Mouse (Mus musculus): ENCODE results near the gene H2-DMb1. TPM values are rescaled to one million over a fixed set of nuclear protein-coding genes. Genes with fewer than 3 reads are reported as not detected.

H2-DMb1 gene
- total RNA-seq, 2 experiments from 2014 or later, result 23.1 to 34.8 TPM

- ATAC-seq (replicated peaks; ENCODE audit: low FRiP score, poor library complexity, severe bottlenecking), result peak; percentile 60
Measured at GRCm38 (mm10) chr17:34205021-34205745, 52.3 kb downstream of the H2-DMb1 start.

DNA sequence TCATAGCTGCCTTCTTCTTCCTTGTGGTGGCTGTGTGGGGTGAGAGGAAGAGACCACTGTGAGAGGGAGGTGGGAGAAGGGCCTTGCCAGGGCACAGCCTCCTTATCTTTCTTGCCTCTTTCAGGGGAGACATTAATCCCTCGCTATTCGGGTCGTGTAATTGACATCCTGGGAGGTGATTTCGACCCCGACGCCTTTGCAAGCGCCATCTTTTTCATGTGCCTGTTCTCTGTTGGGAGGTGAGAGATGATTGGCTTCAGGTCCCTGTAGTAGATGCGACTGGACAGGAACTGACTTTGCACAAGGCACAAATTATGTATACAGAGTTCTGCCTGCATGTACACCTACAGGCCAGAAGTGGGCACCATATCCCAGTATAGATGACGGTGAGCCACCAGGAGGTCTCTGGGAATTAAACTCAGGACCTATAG lies 52.9 kb downstream of the H2-DMb1 start:
- ATAC-seq (replicated peaks; ENCODE audit: low FRiP score, poor library complexity, severe bottlenecking), result peak; percentile 82

DNA sequence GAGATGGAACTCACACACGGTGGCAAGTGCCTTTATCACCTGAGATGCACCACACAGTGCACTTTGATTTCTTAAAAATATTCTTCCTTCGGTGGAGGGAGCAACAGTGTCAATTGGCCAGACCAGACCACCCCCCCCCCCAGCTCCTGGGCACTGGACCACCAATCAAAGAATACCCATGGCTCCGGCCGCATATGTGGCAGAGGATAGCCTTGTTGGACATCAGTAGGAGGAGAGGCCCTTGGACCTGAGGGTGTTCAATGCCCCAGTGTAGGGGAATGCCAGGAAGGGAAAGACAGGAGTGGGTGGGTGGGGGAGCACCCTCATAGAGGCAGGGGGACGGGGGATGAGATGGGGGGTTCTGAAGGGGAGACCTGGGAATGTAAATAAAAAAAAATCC lies 53.9 kb downstream of the H2-DMb1 start:
- ATAC-seq (replicated peaks; ENCODE audit: low FRiP score, poor library complexity, severe bottlenecking), result no peak

DNA sequence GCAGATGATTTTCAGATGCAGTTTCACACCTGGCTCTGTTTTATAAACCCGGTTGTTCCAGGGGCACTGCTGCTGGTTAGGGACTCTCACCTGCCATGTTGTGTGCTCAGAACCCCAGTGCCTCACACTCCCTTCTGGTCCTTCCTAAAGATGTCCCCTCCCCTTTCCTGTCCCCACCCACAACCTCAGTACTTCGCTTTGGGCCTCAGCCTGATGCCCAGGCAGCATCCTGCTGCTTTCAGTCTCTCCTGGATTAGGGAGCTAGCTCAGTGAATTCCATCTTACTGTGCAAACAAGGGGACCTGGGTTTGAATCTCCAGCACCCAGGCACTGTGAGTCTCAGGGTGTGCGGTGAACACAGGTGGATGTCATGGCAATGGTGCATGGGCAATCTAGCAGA lies 54.6 kb downstream of the H2-DMb1 start:
- no peak for ATAC-seq (replicated peaks; ENCODE audit: low FRiP score, poor library complexity, severe bottlenecking)

DNA sequence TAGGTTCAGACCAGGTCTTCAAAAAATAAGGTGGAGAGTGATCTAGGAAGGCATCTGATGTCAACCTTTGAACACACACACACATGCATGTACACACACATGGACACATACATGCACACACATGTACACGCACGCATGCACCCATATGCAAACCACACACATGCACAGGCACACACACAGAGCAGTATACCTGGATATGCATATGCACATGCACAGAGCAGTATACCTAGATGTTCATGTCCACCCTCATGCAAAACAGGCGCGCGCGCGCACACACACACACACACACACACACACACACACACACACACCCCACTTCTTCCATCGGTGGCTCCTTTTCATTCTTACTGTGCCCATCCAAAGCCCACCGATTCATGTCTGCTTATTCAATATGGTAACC lies 55.0 kb downstream of the H2-DMb1 start:
- ATAC-seq (replicated peaks; ENCODE audit: low FRiP score, poor library complexity, severe bottlenecking), result no peak

DNA sequence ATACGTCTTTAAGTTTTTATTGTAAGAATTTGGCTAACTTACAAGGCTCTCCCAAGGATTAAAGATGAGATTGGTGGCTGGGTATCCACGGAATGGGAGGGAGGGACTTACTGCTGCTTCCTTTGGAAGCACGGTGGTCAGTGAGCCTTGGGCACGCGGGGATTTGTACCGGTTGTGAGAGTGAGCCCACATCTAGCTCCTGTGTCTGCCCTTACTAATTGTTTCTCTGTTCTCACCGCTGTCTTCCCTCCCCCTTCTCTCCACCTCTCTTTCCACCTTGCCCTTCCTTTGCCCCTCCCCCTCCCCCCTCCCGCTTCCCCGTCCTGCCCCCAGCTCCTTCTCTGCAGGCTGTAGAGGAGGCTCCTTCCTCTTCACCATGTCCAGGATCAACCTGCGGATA lies 55.5 kb downstream of the H2-DMb1 start:
- ATAC-seq (replicated peaks; ENCODE audit: low FRiP score, poor library complexity, severe bottlenecking), result no peak

GRCm38 (mm10) chr17:34209680-34210079 lies 56.8 kb downstream of the H2-DMb1 start:
- ATAC-seq (replicated peaks; ENCODE audit: low FRiP score, poor library complexity, severe bottlenecking), result no peak

Other genes with a start within 250 kb of the H2-DMb1 start
Only the 30 nearest of the 32 such genes appear.
- gene Daxx, start 243.7 kb upstream of the H2-DMb1 start, total RNA-seq (2015; ENCODE audit: low replicate concordance), result 18.0 and 23.9 TPM in 2 replicates
- 23.4 and 29.3 TPM in 2 replicates for gene Daxx, start 243.7 kb upstream of the H2-DMb1 start, total RNA-seq (2017; ENCODE audit: low replicate concordance)
- gene Tapbp, start 237.2 kb upstream of the H2-DMb1 start, total RNA-seq (2015; ENCODE audit: low replicate concordance), result 86.1 and 88.4 TPM in 2 replicates
- gene Tapbp, start 237.2 kb upstream of the H2-DMb1 start, total RNA-seq (2017; ENCODE audit: low replicate concordance), result 88.8 and 97.2 TPM in 2 replicates
- 11.7 and 23.8 TPM in 2 replicates for gene Zbtb22, start 237.2 kb upstream of the H2-DMb1 start, total RNA-seq (2015; ENCODE audit: low replicate concordance)
- 20.3 and 28.8 TPM in 2 replicates for gene Zbtb22, start 237.2 kb upstream of the H2-DMb1 start, total RNA-seq (2017; ENCODE audit: low replicate concordance)
- gene Rgl2, start 223.5 kb upstream of the H2-DMb1 start, total RNA-seq (2015; ENCODE audit: low replicate concordance), result 8.6 and 13.4 TPM in 2 replicates
- 11.3 and 29.0 TPM in 2 replicates for gene Rgl2, start 223.5 kb upstream of the H2-DMb1 start, total RNA-seq (2017; ENCODE audit: low replicate concordance)
- gene Pfdn6, start 212.7 kb upstream of the H2-DMb1 start, total RNA-seq (2015; ENCODE audit: low replicate concordance), result 52.0 and 68.1 TPM in 2 replicates
- gene Pfdn6, start 212.7 kb upstream of the H2-DMb1 start, total RNA-seq (2017; ENCODE audit: low replicate concordance), result 40.0 and 109 TPM in 2 replicates
- 3.6 and 11.3 TPM in 2 replicates for gene Wdr46, start 212.4 kb upstream of the H2-DMb1 start, total RNA-seq (2015; ENCODE audit: low replicate concordance)
- 4.6 and 8.2 TPM in 2 replicates for gene Wdr46, start 212.4 kb upstream of the H2-DMb1 start, total RNA-seq (2017; ENCODE audit: low replicate concordance)
- gene B3galt4, start 201.6 kb upstream of the H2-DMb1 start, total RNA-seq (2015; ENCODE audit: low replicate concordance), result not detected in 2 replicates
- gene B3galt4, start 201.6 kb upstream of the H2-DMb1 start, total RNA-seq (2017; ENCODE audit: low replicate concordance), result 0.26 and 2.8 TPM in 2 replicates
- 8.0 and 18.4 TPM in 2 replicates for gene Vps52, start 197.3 kb upstream of the H2-DMb1 start, total RNA-seq (2015; ENCODE audit: low replicate concordance)
- gene Vps52, start 197.3 kb upstream of the H2-DMb1 start, total RNA-seq (2017; ENCODE audit: low replicate concordance), result 11.5 and 17.8 TPM in 2 replicates
- 779 and 808 TPM in 2 replicates for gene Rps18, start 197.1 kb upstream of the H2-DMb1 start, total RNA-seq (2015; ENCODE audit: low replicate concordance)
- gene Rps18, start 197.1 kb upstream of the H2-DMb1 start, total RNA-seq (2017; ENCODE audit: low replicate concordance), result 194 and 380 TPM in 2 replicates
- gene H2-K1, start 152.7 kb upstream of the H2-DMb1 start, total RNA-seq (2015; ENCODE audit: low replicate concordance), result 315 and 400 TPM in 2 replicates
- gene H2-K1, start 152.7 kb upstream of the H2-DMb1 start, total RNA-seq (2017; ENCODE audit: low replicate concordance), result 167 and 182 TPM in 2 replicates
- gene Ring1, start 128.4 kb upstream of the H2-DMb1 start, total RNA-seq (2015; ENCODE audit: low replicate concordance), result 1.3 and 2.5 TPM in 2 replicates
- 1.9 and 2.0 TPM in 2 replicates for gene Ring1, start 128.4 kb upstream of the H2-DMb1 start, total RNA-seq (2017; ENCODE audit: low replicate concordance)
- 40.4 and 50.3 TPM in 2 replicates for gene H2-Ke6, start 125.0 kb upstream of the H2-DMb1 start, total RNA-seq (2015; ENCODE audit: low replicate concordance)
- 10.8 and 14.9 TPM in 2 replicates for gene H2-Ke6, start 125.0 kb upstream of the H2-DMb1 start, total RNA-seq (2017; ENCODE audit: low replicate concordance)
- 2.5 and 8.6 TPM in 2 replicates for gene Slc39a7, start 121.4 kb upstream of the H2-DMb1 start, total RNA-seq (2015; ENCODE audit: low replicate concordance)
- 18.9 and 20.7 TPM in 2 replicates for gene Slc39a7, start 121.4 kb upstream of the H2-DMb1 start, total RNA-seq (2017; ENCODE audit: low replicate concordance)
- gene Rxrb, start 121.3 kb upstream of the H2-DMb1 start, total RNA-seq (2015; ENCODE audit: low replicate concordance), result 5.4 and 8.4 TPM in 2 replicates
- gene Rxrb, start 121.3 kb upstream of the H2-DMb1 start, total RNA-seq (2017; ENCODE audit: low replicate concordance), result 11.5 and 14.5 TPM in 2 replicates
- gene Col11a2, start 113.6 kb upstream of the H2-DMb1 start, total RNA-seq (2015; ENCODE audit: low replicate concordance), result 0.36 and 0.42 TPM in 2 replicates
- gene Col11a2, start 113.6 kb upstream of the H2-DMb1 start, total RNA-seq (2017; ENCODE audit: low replicate concordance), result 2.1 and 2.9 TPM in 2 replicates
- gene H2-Oa, start 60.7 kb upstream of the H2-DMb1 start, total RNA-seq (2015; ENCODE audit: low replicate concordance), result not detected in 2 replicates
- gene H2-Oa, start 60.7 kb upstream of the H2-DMb1 start, total RNA-seq (2017; ENCODE audit: low replicate concordance), result 0.39 and 1.5 TPM in 2 replicates
- 14.4 and 17.2 TPM in 2 replicates for gene H2-DMa, start 33.5 kb upstream of the H2-DMb1 start, total RNA-seq (2015; ENCODE audit: low replicate concordance)
- 12.3 and 20.4 TPM in 2 replicates for gene H2-DMa, start 33.5 kb upstream of the H2-DMb1 start, total RNA-seq (2017; ENCODE audit: low replicate concordance)
- 199 and 208 TPM in 2 replicates for gene Brd2, start 30.4 kb upstream of the H2-DMb1 start, total RNA-seq (2015; ENCODE audit: low replicate concordance)
- gene Brd2, start 30.4 kb upstream of the H2-DMb1 start, total RNA-seq (2017; ENCODE audit: low replicate concordance), result 191 and 208 TPM in 2 replicates
- 3.2 and 4.6 TPM in 2 replicates for gene H2-DMb2, start 9.8 kb upstream of the H2-DMb1 start, total RNA-seq (2015; ENCODE audit: low replicate concordance)
- 2.0 and 2.8 TPM in 2 replicates for gene H2-DMb2, start 9.8 kb upstream of the H2-DMb1 start, total RNA-seq (2017; ENCODE audit: low replicate concordance)
- gene Tap1, start 34.5 kb downstream of the H2-DMb1 start, total RNA-seq (2015; ENCODE audit: low replicate concordance), result 12.6 and 21.0 TPM in 2 replicates
- gene Tap1, start 34.5 kb downstream of the H2-DMb1 start, total RNA-seq (2017; ENCODE audit: low replicate concordance), result 21.6 and 35.4 TPM in 2 replicates
- 23.5 and 39.3 TPM in 2 replicates for gene Psmb9, start 34.7 kb downstream of the H2-DMb1 start, total RNA-seq (2015; ENCODE audit: low replicate concordance)
- gene Psmb9, start 34.7 kb downstream of the H2-DMb1 start, total RNA-seq (2017; ENCODE audit: low replicate concordance), result 21.3 and 36.5 TPM in 2 replicates
- gene Psmb8, start 44.6 kb downstream of the H2-DMb1 start, total RNA-seq (2015; ENCODE audit: low replicate concordance), result 38.1 and 68.1 TPM in 2 replicates
- 29.3 and 38.3 TPM in 2 replicates for gene Psmb8, start 44.6 kb downstream of the H2-DMb1 start, total RNA-seq (2017; ENCODE audit: low replicate concordance)
- gene Tap2, start 50.5 kb downstream of the H2-DMb1 start, total RNA-seq (2015; ENCODE audit: low replicate concordance), result 4.7 and 6.7 TPM in 2 replicates
- 7.7 and 16.6 TPM in 2 replicates for gene Tap2, start 50.5 kb downstream of the H2-DMb1 start, total RNA-seq (2017; ENCODE audit: low replicate concordance)
- 10.1 and 21.4 TPM in 2 replicates for gene H2-Ob, start 85.8 kb downstream of the H2-DMb1 start, total RNA-seq (2015; ENCODE audit: low replicate concordance)
- 8.0 and 14.1 TPM in 2 replicates for gene H2-Ob, start 85.8 kb downstream of the H2-DMb1 start, total RNA-seq (2017; ENCODE audit: low replicate concordance)
- gene H2-Ab1, start 104.6 kb downstream of the H2-DMb1 start, total RNA-seq (2015; ENCODE audit: low replicate concordance), result 31.9 and 96.6 TPM in 2 replicates
- gene H2-Ab1, start 104.6 kb downstream of the H2-DMb1 start, total RNA-seq (2017; ENCODE audit: low replicate concordance), result 43.0 and 50.2 TPM in 2 replicates
- 84.7 and 90.8 TPM in 2 replicates for gene H2-Aa, start 134.8 kb downstream of the H2-DMb1 start, total RNA-seq (2015; ENCODE audit: low replicate concordance)
- gene H2-Aa, start 134.8 kb downstream of the H2-DMb1 start, total RNA-seq (2017; ENCODE audit: low replicate concordance), result 26.8 and 27.5 TPM in 2 replicates
- gene H2-Eb1, start 152.8 kb downstream of the H2-DMb1 start, total RNA-seq (2015; ENCODE audit: low replicate concordance), result 7.2 and 8.4 TPM in 2 replicates
- gene H2-Eb1, start 152.8 kb downstream of the H2-DMb1 start, total RNA-seq (2017; ENCODE audit: low replicate concordance), result 28.5 and 80.5 TPM in 2 replicates
- gene H2-Eb2, start 172.6 kb downstream of the H2-DMb1 start, total RNA-seq (2015; ENCODE audit: low replicate concordance), result not detected in 2 replicates
- gene H2-Eb2, start 172.6 kb downstream of the H2-DMb1 start, total RNA-seq (2017; ENCODE audit: low replicate concordance), result not detected in 2 replicates
- not detected in 2 replicates for gene Btnl2, start 201.8 kb downstream of the H2-DMb1 start, total RNA-seq (2015; ENCODE audit: low replicate concordance)
- not detected in 2 replicates for gene Btnl2, start 201.8 kb downstream of the H2-DMb1 start, total RNA-seq (2017; ENCODE audit: low replicate concordance)
- gene Btnl1, start 224.1 kb downstream of the H2-DMb1 start, total RNA-seq (2015; ENCODE audit: low replicate concordance), result not detected in 2 replicates
- gene Btnl1, start 224.1 kb downstream of the H2-DMb1 start, total RNA-seq (2017; ENCODE audit: low replicate concordance), result not detected in 2 replicates